Mouse (Mus musculus): ENCODE results near the gene Cdk6.
"Not testable (repeated sequence)": the region's sequence is repeated elsewhere in the genome, so short reads cannot be mapped to it uniquely, and the experiment has no call there.

Cdk6 gene

GRCm38 (mm10) chr5:3341111-3341911, at the start of gene Cdk6:
Gene Cdk6, plus strand, starts transcription at chr5:3341485.
- peak; percentile 51 for DNase-seq (ENCODE audit: low read depth)

- DNase-seq (ENCODE audit: low read depth), result no peak
Measured at GRCm38 (mm10) chr5:3293666-3294065, 47.6 kb upstream of the Cdk6 start.

- peak; percentile 38 for DNase-seq (ENCODE audit: low read depth)
Measured at GRCm38 (mm10) chr5:3300801-3301457, 40.4 kb upstream of the Cdk6 start.

GRCm38 (mm10) chr5:3301535-3301934, 39.8 kb upstream of the Cdk6 start:
- DNase-seq (ENCODE audit: low read depth), result no peak

GRCm38 (mm10) chr5:3303876-3304275, 37.4 kb upstream of the Cdk6 start:
- DNase-seq (ENCODE audit: low read depth), result no peak

- DNase-seq (ENCODE audit: low read depth), result no peak
Measured at GRCm38 (mm10) chr5:3306146-3306545, 35.1 kb upstream of the Cdk6 start.

GRCm38 (mm10) chr5:3309122-3309521, 32.2 kb upstream of the Cdk6 start:
- DNase-seq (ENCODE audit: low read depth), result no peak

- DNase-seq (ENCODE audit: low read depth), result no peak
Measured at GRCm38 (mm10) chr5:3309587-3309986, 31.7 kb upstream of the Cdk6 start.

GRCm38 (mm10) chr5:3311156-3311555, 30.1 kb upstream of the Cdk6 start:
- not testable (repeated sequence) for DNase-seq (ENCODE audit: low read depth)

- not testable (repeated sequence) for DNase-seq (ENCODE audit: low read depth)
Measured at GRCm38 (mm10) chr5:3317724-3318123, 23.6 kb upstream of the Cdk6 start.

- no peak for DNase-seq (ENCODE audit: low read depth)
Measured at GRCm38 (mm10) chr5:3320225-3320624, 21.1 kb upstream of the Cdk6 start.

GRCm38 (mm10) chr5:3322052-3322451, 19.2 kb upstream of the Cdk6 start:
- DNase-seq (ENCODE audit: low read depth), result no peak

GRCm38 (mm10) chr5:3324116-3324515, 17.2 kb upstream of the Cdk6 start:
- no peak for DNase-seq (ENCODE audit: low read depth)

- no peak for DNase-seq (ENCODE audit: low read depth)
Measured at GRCm38 (mm10) chr5:3329361-3329760, 11.9 kb upstream of the Cdk6 start.

GRCm38 (mm10) chr5:3330932-3331331, 10.4 kb upstream of the Cdk6 start:
- DNase-seq (ENCODE audit: low read depth), result no peak

GRCm38 (mm10) chr5:3333019-3333418, 8.3 kb upstream of the Cdk6 start:
- not testable (repeated sequence) for DNase-seq (ENCODE audit: low read depth)

GRCm38 (mm10) chr5:3340340-3341058, 786 bp upstream of the Cdk6 start:
- DNase-seq (ENCODE audit: low read depth), result peak; percentile 22

- peak; percentile 67 for DNase-seq (ENCODE audit: low read depth)
Measured at GRCm38 (mm10) chr5:3341931-3342770, 866 bp downstream of the Cdk6 start.

- DNase-seq (ENCODE audit: low read depth), result peak; percentile 60
Measured at GRCm38 (mm10) chr5:3342771-3343565, 1.7 kb downstream of the Cdk6 start.

GRCm38 (mm10) chr5:3343566-3344080, 2.3 kb downstream of the Cdk6 start:
- DNase-seq (ENCODE audit: low read depth), result peak; percentile 57
